Comparison of ENCODE assay signal across 14 mouse cellular contexts in genomic region chr2:31904622-31905021, GRCm38 (mm10). TPM values are rescaled to one million over a fixed set of nuclear protein-coding genes. Genes with fewer than 3 reads are reported as not detected.
DNase-seq lines count a peak whose midpoint lies in the region; ATAC-seq lines count a peak whose summit lies in the region.
"Had no signal": no experiment of that assay in that cellular context is flagged by ENCODE, and none has a peak within 500 bp of the region (broad histone marks: within the 10 kb centered on the region; RNA-seq: fewer than 3 reads in every experiment).

No protein-coding gene starts in this region.

- DNase-seq in heart, adult 18-20 months, result no peak
- DNase-seq in lung, postnatal 10 days, result peak; percentile 59
- no peak for DNase-seq in lung, adult 18-20 months
- DNase-seq in embryo, embryonic 10.5 days (ENCODE audit: low spot score), result peak; percentile 63
- peak; percentile 52 for DNase-seq in mesoderm, embryonic 11.5 days (ENCODE audit: low read depth, low spot score)
- no peak for DNase-seq in frontal cortex, postnatal 14 days (ENCODE audit: low spot score in 2 of 2)
- DNase-seq in T-cell, adult 2 months (ENCODE audit: low spot score), result no peak
- DNase-seq: adrenal gland, postnatal 10 days; gastrocnemius, postnatal 25 days; layer of hippocampus, postnatal 36 days; right cerebral cortex, postnatal 4 days had no signal

- peaks cover 8% of the 10 kb centered on the region for H3K4me1 ChIP-seq in heart, embryonic 11.5 days (ENCODE audit: control insufficient read depth, insufficient read depth, low read length)

- no peak overlapping the region for H3K9ac ChIP-seq in heart, embryonic 11.5 days (ENCODE audit: low read depth, low read length)
- H3K9ac ChIP-seq: neural tube, embryonic 12.5 days had no signal

- no peak overlapping the region for H3K4me3 ChIP-seq in heart, embryonic 11.5 days (ENCODE audit: low read depth, low read length)
- H3K4me3 ChIP-seq: neural tube, embryonic 12.5 days had no signal

- 0 out of 2 replicates have a peak overlapping the region, but pooled peaks have one; percentile 16 for H3K27ac ChIP-seq in heart, embryonic 11.5 days (ENCODE audit: low read depth, low read length)
- H3K27ac ChIP-seq: neural tube, embryonic 12.5 days had no signal

- WGBS in heart, embryonic 11.5 days (ENCODE audit: insufficient replicate concordance), result 8% methylated on average over 8 of the region's 8 CpGs

- ATAC-seq in heart, embryonic 11.5 days (replicated peaks; ENCODE audit: insufficient number of reproducible peaks, low FRiP score, low TSS enrichment), result no peak
- ATAC-seq: inflammation-experienced regulatory T-cells, adult 6 months had no signal

- peaks cover 8% of the 10 kb centered on the region; the same call in 1 of the 2 replicates for H3K27me3 ChIP-seq in heart, embryonic 11.5 days (ENCODE audit: control insufficient read depth, insufficient read depth, low read length)
- H3K27me3 ChIP-seq: neural tube, embryonic 12.5 days had no signal

- H3K9me3 ChIP-seq in heart, embryonic 11.5 days (replicated peaks; ENCODE audit: control insufficient read depth, low read length), result no peaks in the 10 kb centered on the region
- H3K9me3 ChIP-seq: neural tube, embryonic 12.5 days had no signal

- no peak overlapping the region for H3K4me2 ChIP-seq in heart, embryonic 11.5 days
- H3K4me2 ChIP-seq: neural tube, embryonic 12.5 days had no signal

- H3K36me3 ChIP-seq in heart, embryonic 11.5 days (ENCODE audit: control insufficient read depth, insufficient read depth, low read length), result no peaks in the 10 kb centered on the region
- H3K36me3 ChIP-seq: neural tube, embryonic 12.5 days had no signal

RNA-seq across cellular contexts. Expression of gene Lamc3, which starts 17.5 kb away (rescaled TPM):
- 1.0 and 1.5 TPM in 2 replicates for polyA plus RNA-seq in heart, embryonic 11.5 days (2014; fragmentation: Nextera tagmentation; extraction: Ambion mirVana)
- total RNA-seq in heart, adult 18-20 months (2021), result under 1 TPM; 0.67 to 0.75 TPM
- polyA plus RNA-seq: inflammation-experienced regulatory T-cells, adult 6 months had no signal

RNA-seq across cellular contexts. Expression of gene Aif1l, which starts 45.3 kb away (rescaled TPM):
- polyA plus RNA-seq in heart, embryonic 11.5 days (2014; fragmentation: Nextera tagmentation; extraction: Ambion mirVana), result 83.7 and 101 TPM in 2 replicates
- total RNA-seq in heart, adult 18-20 months (2021), result 1 to 10 TPM; 2.5 to 3.5 TPM

RNA-seq across cellular contexts. Expression of gene Fibcd1, which starts 58.8 kb away (rescaled TPM):
- polyA plus RNA-seq in heart, embryonic 11.5 days (2014; fragmentation: Nextera tagmentation; extraction: Ambion mirVana), result 0.06 TPM in 1 of 2 replicates, not detected in the other
- not detected for total RNA-seq in heart, adult 18-20 months (2021)
- total RNA-seq: gastrocnemius, postnatal 25 days had no signal

Comparison
In these comparisons a context has a peak if more than half of its experiments do, and no peak if none do; other contexts are left out.
1. DNase-seq: peak in lung, postnatal 10 days (single experiment), embryo, embryonic 10.5 days (single experiment) and mesoderm, embryonic 11.5 days (single experiment); none in heart, adult 18-20 months (0 of 2), lung, adult 18-20 months (0 of 2), frontal cortex, postnatal 14 days (0 of 2) and T-cell, adult 2 months (single experiment).